Mouse (Mus musculus): Measurements from ENCODE around the gene Etv6. TPM values are rescaled to one million over a fixed set of nuclear protein-coding genes. Genes with fewer than 3 reads are reported as not detected.
A peak's percentile ranks its signal among the peaks of the same experiment; 100 is the strongest.

Gene Etv6
- total and polyA plus RNA-seq, 2 experiments = 4.1 to 8.6 TPM

GRCm38 (mm10) chr6:134189575-134190132 is 154.2 kb downstream of the Etv6 start:
- no peak overlapping the region for H3K9ac ChIP-seq (ENCODE audit: low read depth, low read length)
- H3K79me2 ChIP-seq (ENCODE audit: control insufficient read depth, insufficient read depth, low read length) = peaks cover 8% of the 10 kb centered on the region; the same call in 1 of the 2 replicates
- H3K36me3 ChIP-seq (ENCODE audit: control insufficient read depth, insufficient read depth, low read length) = no peaks in the 10 kb centered on the region
- WGBS = 75% methylated on average over 7 of the region's 7 CpGs
- H3K27ac ChIP-seq (replicated peaks; ENCODE audit: insufficient read depth, low read depth, low read length) = 0 out of 2 replicates have a peak overlapping the region, but pooled peaks have one; percentile 1
- no peaks in the 10 kb centered on the region for H3K27me3 ChIP-seq (ENCODE audit: control insufficient read depth, insufficient read depth, low read length)
- TF ChIP-seq CTCF (IDR thresholded peaks at IDR 0.05; ENCODE audit: low read depth, low read length) = no peak
- TF ChIP-seq POLR2A (IDR thresholded peaks at IDR 0.05; ENCODE audit: extremely low read depth, insufficient read depth, low read length) = no peak
- no peak overlapping the region for H3K4me3 ChIP-seq (ENCODE audit: insufficient read depth, low read depth, low read length)
- H3K4me1 ChIP-seq (ENCODE audit: control insufficient read depth, insufficient read depth, low read length) = peaks cover 7% of the 10 kb centered on the region; the same call in 1 of the 2 replicates
- peak; percentile 22 for DNase-seq (ENCODE audit: extremely low read depth, low read depth, low spot score)

- no peak overlapping the region for H3K27ac ChIP-seq (replicated peaks; ENCODE audit: insufficient read depth, low read depth, low read length)
- no peak for TF ChIP-seq POLR2A (IDR thresholded peaks at IDR 0.05; ENCODE audit: extremely low read depth, insufficient read depth, low read length)
- TF ChIP-seq CTCF (IDR thresholded peaks at IDR 0.05; ENCODE audit: low read depth, low read length) = no peak
Measured at GRCm38 (mm10) chr6:134190597-134191278, 155.2 kb downstream of the Etv6 start.

GRCm38 (mm10) chr6:134192710-134193109 is 157.2 kb downstream of the Etv6 start:
- no peak overlapping the region for H3K9ac ChIP-seq (ENCODE audit: low read depth, low read length)
- peaks cover 12% of the 10 kb centered on the region; the same call in 1 of the 2 replicates for H3K79me2 ChIP-seq (ENCODE audit: control insufficient read depth, insufficient read depth, low read length)
- no peak for TF ChIP-seq CTCF (IDR thresholded peaks at IDR 0.05; ENCODE audit: low read depth, low read length)
- no peak for TF ChIP-seq POLR2A (IDR thresholded peaks at IDR 0.05; ENCODE audit: extremely low read depth, insufficient read depth, low read length)
- H3K27ac ChIP-seq (replicated peaks; ENCODE audit: insufficient read depth, low read depth, low read length) = no peak overlapping the region
- DNase-seq (ENCODE audit: extremely low read depth, low read depth, low spot score) = no peak
- H3K4me1 ChIP-seq (ENCODE audit: control insufficient read depth, insufficient read depth, low read length) = peaks cover 5% of the 10 kb centered on the region
- H3K27me3 ChIP-seq (ENCODE audit: control insufficient read depth, insufficient read depth, low read length) = no peaks in the 10 kb centered on the region
- H3K4me3 ChIP-seq (ENCODE audit: insufficient read depth, low read depth, low read length) = no peak overlapping the region
- H3K36me3 ChIP-seq (ENCODE audit: control insufficient read depth, insufficient read depth, low read length) = no peaks in the 10 kb centered on the region

More at GRCm38 (mm10) chr6:134190597-134191278, 155.2 kb downstream of the Etv6 start:
- H3K4me1 ChIP-seq (ENCODE audit: control insufficient read depth, insufficient read depth, low read length) = peaks cover 7% of the 10 kb centered on the region; the same call in 1 of the 2 replicates
- H3K27me3 ChIP-seq (ENCODE audit: control insufficient read depth, insufficient read depth, low read length) = no peaks in the 10 kb centered on the region
- H3K36me3 ChIP-seq (ENCODE audit: control insufficient read depth, insufficient read depth, low read length) = no peaks in the 10 kb centered on the region
- no peak for DNase-seq (ENCODE audit: extremely low read depth, low read depth, low spot score)
- 84% methylated on average over 7 of the region's 7 CpGs for WGBS
- peaks cover 7% of the 10 kb centered on the region; the same call in 1 of the 2 replicates for H3K79me2 ChIP-seq (ENCODE audit: control insufficient read depth, insufficient read depth, low read length)
- no peak overlapping the region for H3K9ac ChIP-seq (ENCODE audit: low read depth, low read length)
- no peak overlapping the region for H3K4me3 ChIP-seq (ENCODE audit: insufficient read depth, low read depth, low read length)

- Histone ChIP-seq H3K4me3 (ENCODE audit: insufficient read depth, low read depth, low read length) (no peak overlapping the region), H3K36me3 (ENCODE audit: control insufficient read depth, insufficient read depth, low read length) (no peaks in the 10 kb centered on the region; the same call in 1 of the 2 replicates), H3K27me3 (ENCODE audit: control insufficient read depth, insufficient read depth, low read length) (no peaks in the 10 kb centered on the region), H3K79me2 (ENCODE audit: control insufficient read depth, insufficient read depth, low read length) (peaks cover 14% of the 10 kb centered on the region), H3K27ac (replicated peaks; ENCODE audit: insufficient read depth, low read depth, low read length) (no peak overlapping the region), H3K4me1 (ENCODE audit: control insufficient read depth, insufficient read depth, low read length) (peaks cover 2% of the 10 kb centered on the region; the same call in 1 of the 2 replicates), H3K9ac (ENCODE audit: low read depth, low read length) (no peak overlapping the region)
- TF ChIP-seq CTCF (IDR thresholded peaks at IDR 0.05; ENCODE audit: low read depth, low read length) (no peak), POLR2A (IDR thresholded peaks at IDR 0.05; ENCODE audit: extremely low read depth, insufficient read depth, low read length) (no peak)
- WGBS = 96% methylated on average over 1 of the region's 1 CpGs
- no peak for DNase-seq (ENCODE audit: extremely low read depth, low read depth, low spot score)
Measured at GRCm38 (mm10) chr6:134199895-134200294, 164.4 kb downstream of the Etv6 start.

- peaks cover 2% of the 10 kb centered on the region; the same call in 1 of the 2 replicates for H3K4me1 ChIP-seq (ENCODE audit: control insufficient read depth, insufficient read depth, low read length)
- TF ChIP-seq CTCF (IDR thresholded peaks at IDR 0.05; ENCODE audit: low read depth, low read length) (no peak), POLR2A (IDR thresholded peaks at IDR 0.05; ENCODE audit: extremely low read depth, insufficient read depth, low read length) (no peak)
- WGBS = 88% methylated on average over 10 of the region's 10 CpGs
- no peaks in the 10 kb centered on the region; the same call in 1 of the 2 replicates for H3K36me3 ChIP-seq (ENCODE audit: control insufficient read depth, insufficient read depth, low read length)
- H3K27me3 ChIP-seq (ENCODE audit: control insufficient read depth, insufficient read depth, low read length) = no peaks in the 10 kb centered on the region
- H3K9ac ChIP-seq (ENCODE audit: low read depth, low read length) = no peak overlapping the region
- no peak overlapping the region for H3K4me3 ChIP-seq (ENCODE audit: insufficient read depth, low read depth, low read length)
- H3K27ac ChIP-seq (replicated peaks; ENCODE audit: insufficient read depth, low read depth, low read length) = no peak overlapping the region
- DNase-seq (ENCODE audit: extremely low read depth, low read depth, low spot score) = no peak
- H3K79me2 ChIP-seq (ENCODE audit: control insufficient read depth, insufficient read depth, low read length) = peaks cover 14% of the 10 kb centered on the region
Measured at GRCm38 (mm10) chr6:134200577-134200976, 165.1 kb downstream of the Etv6 start.
